In the genomic region with DNA sequence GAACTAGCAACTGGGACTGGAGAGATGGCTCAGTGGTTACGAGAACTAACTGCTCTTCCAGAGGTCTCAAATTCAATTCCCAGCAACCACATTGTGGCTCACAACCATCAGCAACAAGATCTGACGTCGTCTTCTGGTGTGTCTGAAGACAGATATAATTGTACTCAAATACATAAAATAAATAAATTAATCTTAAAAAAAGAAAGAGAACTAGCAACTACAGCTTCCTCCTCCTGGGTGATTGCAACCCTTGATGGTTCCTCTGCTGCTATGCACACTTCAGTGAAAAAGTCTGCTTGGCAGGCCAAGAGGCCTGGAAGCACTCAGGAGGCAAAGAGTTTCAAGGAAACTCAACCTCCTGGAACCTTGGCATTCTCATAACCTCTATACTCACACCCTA, we compare ENCODE assay signal across 24 mouse cellular contexts. TPM values are rescaled to one million over a fixed set of nuclear protein-coding genes. Genes with fewer than 3 reads are reported as not detected.
"Had no signal": no experiment of that assay in that cellular context is flagged by ENCODE, and none has a peak within 500 bp of the region (broad histone marks: within the 10 kb centered on the region; RNA-seq: fewer than 3 reads in every experiment).

No protein-coding gene starts in this region.

- H3K9me3 ChIP-seq: lung, embryonic 15.5 days; midbrain, embryonic 13.5 days; midbrain, embryonic 15.5 days; neural tube, embryonic 13.5 days had no signal

- H3K27ac ChIP-seq: lung, embryonic 15.5 days; macrophage; midbrain, embryonic 13.5 days; midbrain, embryonic 15.5 days; neural tube, embryonic 13.5 days; neural tube, embryonic 15.5 days had no signal

- H3K27me3 ChIP-seq: lung, embryonic 15.5 days; megakaryocyte, embryonic 14.5 days; midbrain, embryonic 13.5 days; midbrain, embryonic 15.5 days; neural tube, embryonic 13.5 days; neural tube, embryonic 15.5 days had no signal

- H3K4me3 ChIP-seq: lung, embryonic 15.5 days; megakaryocyte, embryonic 14.5 days; midbrain, embryonic 13.5 days; midbrain, embryonic 15.5 days; myocyte; neural tube, embryonic 13.5 days; neural tube, embryonic 15.5 days had no signal

- ATAC-seq: liver, postnatal 0 days; lung, postnatal 0 days; midbrain, embryonic 13.5 days; midbrain, embryonic 15.5 days had no signal

- DNase-seq: liver, postnatal 0 days; lung, adult 2 months; lung, postnatal 14 days; lung, postnatal 36 days; retina, postnatal 1 day; right cerebral cortex, adult 18-20 months; right cerebral cortex, postnatal 25 days; right cerebral cortex, postnatal 4 days; spleen, adult 18-20 months; thymus, adult 18-20 months; thymus, postnatal 14 days; thymus, postnatal 36 days had no signal

- H3K4me1 ChIP-seq: lung, embryonic 15.5 days; midbrain, embryonic 13.5 days; midbrain, embryonic 15.5 days; neural tube, embryonic 13.5 days; neural tube, embryonic 15.5 days had no signal

- H3K36me3 ChIP-seq: lung, embryonic 15.5 days; midbrain, embryonic 13.5 days; midbrain, embryonic 15.5 days; neural tube, embryonic 13.5 days; neural tube, embryonic 15.5 days had no signal

RNA-seq across cellular contexts. Expression of a gene that starts 7.5 kb away (rescaled TPM):
- polyA plus RNA-seq: lung, postnatal 0 days; myocyte; small intestine, adult 2 months; stomach, embryonic 14.5 days; thymus, postnatal 0 days had no signal

RNA-seq across cellular contexts. Expression of a gene that starts 55.4 kb away (rescaled TPM):
- polyA plus RNA-seq: liver, postnatal 0 days; myocyte had no signal
